Mouse (Mus musculus) G1E (cell line): ENCODE results near the gene Lrrc75b. TPM values are rescaled to one million over a fixed set of nuclear protein-coding genes. Genes with fewer than 3 reads are reported as not detected.

Experiments used
- ATAC-seq: 2 replicates; pipeline ENCODE4 v1.8.0; 2016; ENCODE audit warnings: mild to moderate bottlenecking; ENCODE audit not compliant: insufficient number of reproducible peaks, poor library complexity, low FRiP score, severe bottlenecking; ENCODE audit errors: extremely low read depth
- DNase-seq: peaks from one replicate; pipeline ENCODE4 v3.0.0; 2012; ENCODE audit warnings: low spot score
- H3K27me3 ChIP-seq: 2 replicates; pipeline ENCODE4 v1.6.1; 2012; ENCODE audit warnings: mild to moderate bottlenecking, low read length, inconsistent platforms; ENCODE audit not compliant: insufficient read depth
- H3K36me3 ChIP-seq: replicated peaks from 2 replicates; pipeline ENCODE3; 2012; ENCODE audit warnings: mild to moderate bottlenecking, inconsistent platforms
- H3K4me1 ChIP-seq: 2 replicates; pipeline ENCODE4 v1.6.1; 2012; ENCODE audit warnings: low read depth, low read length, inconsistent platforms, mixed read lengths; ENCODE audit not compliant: insufficient read depth
- H3K4me3 ChIP-seq: 2 replicates; pipeline ENCODE4 v1.5.1; 2012; ENCODE audit warnings: low read depth, mild to moderate bottlenecking, inconsistent platforms, low read length, moderate library complexity, mixed read lengths
- H3K9me3 ChIP-seq: replicated peaks from 2 replicates; pipeline ENCODE4 v1.6.1; 2012; ENCODE audit warnings: inconsistent platforms
- CTCF ChIP-seq: IDR thresholded peaks from 2 replicates; pipeline ENCODE4 v1.5.1; 2012; ENCODE audit warnings: low read depth, low read length, inconsistent platforms, mixed read lengths
- GATA1 ChIP-seq: IDR thresholded peaks from 2 replicates; pipeline ENCODE4 v1.6.1; 2012; ENCODE audit warnings: borderline replicate concordance, low read length, inconsistent platforms, mixed read lengths
- GATA2 ChIP-seq: IDR thresholded peaks from 2 replicates; pipeline ENCODE4 v1.6.1; 2012; ENCODE audit warnings: low read depth, low read length, inconsistent platforms, borderline replicate concordance
- POLR2AphosphoS5 ChIP-seq: IDR thresholded peaks from 2 replicates; pipeline ENCODE4 v1.6.1; 2012; ENCODE audit warnings: low read depth, low read length, inconsistent platforms; ENCODE audit not compliant: insufficient replicate concordance
- TAL1 ChIP-seq: conservative IDR thresholded peaks from 2 replicates; pipeline ENCODE4 v1.6.1; 2012; ENCODE audit warnings: low read depth, low read length, inconsistent platforms, mixed read lengths
- polyA plus RNA-seq: library from polyadenylated mRNA; stranded (reverse); fragments of >175 nt; gene quantifications from 2 replicates; pipeline ENCODE4 v1.2.3, GENCODE M21; 2012
- total RNA-seq, 2 experiments: library from RNA; stranded (forward) in 1 of 2; stranded (reverse) in 1 of 2; fragments of 200-1000 nt in 1 of 2; fragments of >200 nt in 1 of 2; fragmentation: Nextera tagmentation in 1 of 2; gene quantifications; 2 replicates each; pipeline ENCODE4 v1.2.3; 2014 to 2017

Lrrc75b gene
- total and polyA plus RNA-seq, 3 experiments = 0.05 TPM; not detected in 2

DNA sequence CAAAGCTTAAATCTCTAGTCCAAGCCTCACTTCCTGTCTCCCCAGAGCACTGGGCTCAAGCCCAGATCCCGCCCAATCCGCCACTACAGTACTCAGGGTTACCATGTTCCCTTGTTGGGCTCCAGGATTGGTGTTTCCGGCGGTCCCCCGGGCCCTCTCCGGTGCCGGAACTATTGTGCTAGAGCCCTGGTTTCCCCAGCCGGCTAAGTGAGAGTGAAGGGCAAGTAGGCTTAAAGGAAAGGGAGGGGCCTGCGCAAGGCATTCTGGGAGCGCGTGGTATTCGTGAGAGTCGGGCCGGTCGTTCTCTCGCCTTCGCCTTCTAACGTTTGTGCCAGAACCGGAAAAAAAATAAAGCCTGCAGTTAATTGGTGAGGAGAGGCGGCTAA, 42.4 kb downstream of the Lrrc75b start, which contains the start of gene Gucd1:
Gene Gucd1, minus strand, starts transcription at position 215 of the 386 bp plus-strand sequence.
- no peak for TF ChIP-seq GATA2
- no peaks in the 10 kb centered on the region for H3K9me3 ChIP-seq
- no peaks in the 10 kb centered on the region for H3K27me3 ChIP-seq
- ATAC-seq = peak; percentile 35
- H3K36me3 ChIP-seq = peaks cover 48% of the 10 kb centered on the region
- peak within 1 kb of the TSS; percentile 90 for H3K4me3 ChIP-seq
- DNase-seq = peak; percentile 67
- peaks cover 72% of the 10 kb centered on the region for H3K4me1 ChIP-seq

DNA sequence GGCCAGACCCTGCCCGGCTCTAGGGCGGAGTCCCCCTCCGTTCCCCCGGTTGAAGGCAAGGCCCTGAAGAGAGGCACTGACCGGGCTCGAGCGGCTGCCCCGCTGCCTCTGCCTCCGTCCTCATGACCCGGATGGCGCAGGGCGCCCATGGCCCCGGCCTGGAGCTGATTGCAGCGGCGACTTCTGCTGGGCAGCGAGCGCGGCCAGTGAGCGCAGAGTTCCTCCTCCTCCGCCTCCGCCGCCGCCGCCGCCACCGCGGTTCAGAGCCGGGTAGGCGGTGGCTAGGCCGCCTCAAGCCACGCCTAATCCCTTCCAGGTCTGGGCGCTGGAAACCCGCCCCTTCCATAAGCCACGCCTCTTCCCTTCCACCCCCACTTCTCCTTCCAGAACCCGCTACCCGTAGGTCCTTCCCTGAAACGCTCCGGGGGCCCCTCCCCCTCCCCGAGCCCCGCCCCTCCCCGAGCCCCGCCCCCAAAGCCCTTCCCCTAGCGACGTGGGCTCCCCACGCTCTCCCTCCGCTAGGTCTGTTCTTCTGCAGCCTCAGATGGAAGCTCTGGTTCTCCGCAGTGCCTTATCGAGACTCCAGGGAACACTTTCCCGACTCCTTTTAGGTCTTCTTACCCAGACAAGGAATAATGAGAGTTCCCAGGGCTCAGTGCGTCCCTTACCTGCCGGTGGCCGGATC, 42.9 kb downstream of the Lrrc75b start, which contains the start of gene Snrpd3:
Gene Snrpd3, plus strand, starts transcription at position 479 of the 685 bp plus-strand sequence.
- Histone ChIP-seq H3K4me1 (peaks cover 77% of the 10 kb centered on the region), H3K9me3 (no peaks in the 10 kb centered on the region), H3K4me3 (peak within 1 kb of the TSS; percentile 90), H3K27me3 (no peaks in the 10 kb centered on the region), H3K36me3 (peaks cover 49% of the 10 kb centered on the region)
- peak; percentile 91 for DNase-seq
- ATAC-seq = peak; percentile 69
- no peak for TF ChIP-seq GATA1
- no peak for TF ChIP-seq CTCF
- no peak for TF ChIP-seq TAL1
- TF ChIP-seq POLR2AphosphoS5 = no peak
- TF ChIP-seq GATA2 = no peak

DNA sequence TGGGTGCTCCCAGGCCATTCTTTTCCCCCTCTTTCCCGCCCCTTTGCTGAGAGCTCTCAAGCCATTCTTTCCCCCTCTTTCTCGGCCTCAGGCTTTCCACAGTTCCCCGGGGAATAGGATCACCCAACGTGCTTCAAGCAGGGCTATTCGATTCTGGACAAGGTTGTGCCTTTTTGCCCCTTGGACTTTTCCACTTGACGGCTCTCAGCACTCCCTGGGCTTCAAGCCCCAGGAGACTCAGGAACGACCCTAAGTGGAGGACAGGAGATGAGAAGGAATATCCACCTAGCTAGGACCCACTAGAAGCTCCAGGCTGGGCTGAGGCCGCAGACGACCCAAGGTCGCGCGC, 43.4 kb downstream of the Lrrc75b start:
- Histone ChIP-seq H3K4me1 (peaks cover 78% of the 10 kb centered on the region), H3K4me3 (peak overlapping the region; percentile 90), H3K36me3 (peaks cover 49% of the 10 kb centered on the region), H3K9me3 (no peaks in the 10 kb centered on the region), H3K27me3 (no peaks in the 10 kb centered on the region)
- DNase-seq (no peak), ATAC-seq (no peak)
- TF ChIP-seq TAL1 (no peak), GATA1 (no peak), GATA2 (no peak), POLR2AphosphoS5 (no peak), CTCF (no peak)

DNA sequence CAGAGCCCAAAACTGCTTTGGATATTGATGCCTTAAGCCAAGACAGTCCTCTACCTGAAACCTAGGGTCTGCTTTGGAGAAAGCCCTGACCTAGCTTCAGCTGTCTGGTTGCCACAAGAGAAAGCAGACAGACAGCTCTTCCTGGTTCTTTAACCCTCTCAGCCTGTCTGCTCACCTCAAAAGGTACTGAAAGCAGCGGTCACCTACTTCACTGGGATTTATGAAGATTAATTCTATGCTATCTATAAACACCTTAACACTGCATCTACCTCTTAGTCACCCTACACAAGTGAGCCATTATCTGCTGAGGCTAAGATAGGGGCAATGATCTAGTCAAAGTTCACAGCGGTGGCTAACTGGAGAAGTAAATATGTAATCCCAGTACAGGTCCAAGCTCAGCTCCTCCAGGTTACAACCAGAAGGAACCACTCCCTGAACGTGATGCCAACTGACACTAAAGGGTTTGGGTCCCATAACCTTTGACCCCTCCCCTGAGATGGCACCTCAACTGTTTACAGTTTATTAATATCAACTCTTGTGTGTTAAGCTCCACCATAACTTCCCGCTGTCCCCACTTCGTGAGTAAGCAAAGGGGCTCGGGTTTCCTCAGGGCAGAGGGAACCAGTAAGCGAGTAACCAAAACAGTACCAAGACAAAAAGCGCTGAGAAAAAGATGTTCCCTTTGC, 43.9 kb downstream of the Lrrc75b start:
- ATAC-seq (no peak), DNase-seq (no peak)
- Histone ChIP-seq H3K4me1 (peaks cover 73% of the 10 kb centered on the region), H3K36me3 (peaks cover 49% of the 10 kb centered on the region), H3K9me3 (no peaks in the 10 kb centered on the region), H3K27me3 (no peaks in the 10 kb centered on the region), H3K4me3 (peak overlapping the region; percentile 90)
- TF ChIP-seq POLR2AphosphoS5 (no peak), TAL1 (no peak), GATA2 (no peak), GATA1 (no peak), CTCF (no peak)

DNA sequence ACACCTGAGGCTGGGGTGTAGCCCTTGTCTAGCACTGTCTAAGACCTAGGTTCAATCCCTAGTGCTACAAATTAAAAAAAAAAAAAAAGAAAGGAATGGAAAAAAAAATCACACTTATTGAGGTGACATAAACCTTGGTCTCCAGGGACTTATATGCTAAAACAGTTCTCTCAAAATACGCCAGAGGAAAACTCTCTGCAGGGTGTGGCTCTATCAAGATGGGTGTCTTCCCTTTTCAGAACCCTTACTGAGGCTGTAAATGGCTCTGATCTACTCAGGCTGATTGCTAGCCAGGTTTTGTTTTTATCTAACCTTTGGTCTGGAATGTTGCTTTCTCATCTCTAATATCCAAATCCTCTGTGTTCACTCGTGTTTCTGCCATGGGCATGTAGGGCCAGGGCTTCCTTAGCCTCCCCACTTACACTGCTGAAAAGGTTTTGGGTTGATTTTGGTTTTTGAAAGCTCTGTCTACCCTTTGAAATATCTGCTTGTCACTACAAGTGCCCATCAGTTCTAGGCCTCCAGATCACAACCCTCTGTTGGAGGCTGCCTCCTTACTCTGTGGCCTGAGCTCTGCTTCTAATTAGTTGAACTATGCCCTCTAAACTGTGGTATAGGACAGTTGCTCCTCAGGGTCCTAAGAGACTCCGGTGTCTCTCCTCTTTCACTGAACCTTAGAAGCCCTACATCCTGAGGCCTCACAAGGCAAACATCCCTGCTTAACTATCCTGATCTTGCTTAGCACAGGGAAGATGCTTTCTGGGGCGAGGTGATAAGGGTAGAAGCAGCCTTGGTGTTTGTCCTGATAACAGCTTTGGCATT, 44.7 kb downstream of the Lrrc75b start:
- Histone ChIP-seq H3K9me3 (no peaks in the 10 kb centered on the region), H3K36me3 (peaks cover 49% of the 10 kb centered on the region), H3K4me3 (peak overlapping the region; percentile 90; the same call in 1 of the 2 replicates), H3K4me1 (peaks cover 66% of the 10 kb centered on the region), H3K27me3 (no peaks in the 10 kb centered on the region)
- TF ChIP-seq TAL1 (peak; percentile 92), CTCF (no peak), POLR2AphosphoS5 (no peak), GATA1 (no peak), GATA2 (0 out of 2 replicates have a peak, but pooled peaks have one; percentile 25)
- DNase-seq (peak; percentile 43), ATAC-seq (peak; percentile 62)

DNA sequence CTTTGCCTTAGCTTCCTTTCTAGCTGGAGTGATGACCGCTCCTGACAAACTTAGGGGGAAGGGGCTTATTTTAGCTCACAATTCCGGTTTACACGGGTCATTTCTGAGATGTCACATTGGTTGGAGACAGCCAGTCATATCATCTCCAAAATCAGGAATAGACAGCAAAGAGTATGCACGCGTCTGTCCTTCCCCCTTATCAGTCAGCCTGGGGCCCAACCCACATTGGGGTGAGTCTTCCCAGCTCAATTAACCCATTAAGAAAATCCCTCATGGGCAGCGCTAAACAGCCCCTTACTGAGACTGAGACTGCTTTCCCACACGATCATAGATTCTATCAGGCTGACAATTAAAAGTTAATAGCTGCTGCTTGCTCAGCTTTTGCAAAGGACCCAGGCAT, 45.8 kb downstream of the Lrrc75b start:
- ATAC-seq (peak; percentile 12), DNase-seq (peak; percentile 40)
- Histone ChIP-seq H3K9me3 (no peaks in the 10 kb centered on the region), H3K27me3 (no peaks in the 10 kb centered on the region), H3K4me3 (peak overlapping the region; percentile 56; the same call in 1 of the 2 replicates), H3K36me3 (peaks cover 49% of the 10 kb centered on the region), H3K4me1 (peaks cover 61% of the 10 kb centered on the region)
- TF ChIP-seq CTCF (no peak), GATA2 (no peak), POLR2AphosphoS5 (no peak), TAL1 (no peak), GATA1 (no peak)
